Mouse (Mus musculus): ENCODE results near the gene Ppp4r4.
"Not testable (repeated sequence)": the region's sequence is repeated elsewhere in the genome, so short reads cannot be mapped to it uniquely, and the experiment has no call there.

Gene Ppp4r4

GRCm38 (mm10) chr12:103532649-103533395 is 739 bp downstream of the Ppp4r4 start:
- DNase-seq (ENCODE audit: low read depth, low spot score), result no peak

- DNase-seq (ENCODE audit: low read depth, low spot score), result no peak
Observed at GRCm38 (mm10) chr12:103540429-103540828, 8.3 kb downstream of the Ppp4r4 start.

GRCm38 (mm10) chr12:103543351-103543750 is 11.3 kb downstream of the Ppp4r4 start:
- DNase-seq (ENCODE audit: low read depth, low spot score), result no peak

GRCm38 (mm10) chr12:103544213-103544612 is 12.1 kb downstream of the Ppp4r4 start:
- DNase-seq (ENCODE audit: low read depth, low spot score), result no peak

- no peak for DNase-seq (ENCODE audit: low read depth, low spot score)
Observed at GRCm38 (mm10) chr12:103547438-103547837, 15.4 kb downstream of the Ppp4r4 start.

GRCm38 (mm10) chr12:103548526-103548925 is 16.4 kb downstream of the Ppp4r4 start:
- no peak for DNase-seq (ENCODE audit: low read depth, low spot score)

GRCm38 (mm10) chr12:103550047-103550446 is 18.0 kb downstream of the Ppp4r4 start:
- DNase-seq (ENCODE audit: low read depth, low spot score), result no peak

GRCm38 (mm10) chr12:103551422-103551821 is 19.3 kb downstream of the Ppp4r4 start:
- DNase-seq (ENCODE audit: low read depth, low spot score), result no peak

GRCm38 (mm10) chr12:103552506-103552905 is 20.4 kb downstream of the Ppp4r4 start:
- DNase-seq (ENCODE audit: low read depth, low spot score), result no peak

- no peak for DNase-seq (ENCODE audit: low read depth, low spot score)
Observed at GRCm38 (mm10) chr12:103553497-103553896, 21.4 kb downstream of the Ppp4r4 start.

- DNase-seq (ENCODE audit: low read depth, low spot score), result no peak
Observed at GRCm38 (mm10) chr12:103556856-103557255, 24.8 kb downstream of the Ppp4r4 start.

- no peak for DNase-seq (ENCODE audit: low read depth, low spot score)
Observed at GRCm38 (mm10) chr12:103564726-103565125, 32.6 kb downstream of the Ppp4r4 start.

GRCm38 (mm10) chr12:103565151-103565550 is 33.1 kb downstream of the Ppp4r4 start:
- no peak for DNase-seq (ENCODE audit: low read depth, low spot score)

GRCm38 (mm10) chr12:103567129-103567528 is 35.0 kb downstream of the Ppp4r4 start:
- no peak for DNase-seq (ENCODE audit: low read depth, low spot score)

GRCm38 (mm10) chr12:103569690-103570089 is 37.6 kb downstream of the Ppp4r4 start:
- DNase-seq (ENCODE audit: low read depth, low spot score), result no peak

- DNase-seq (ENCODE audit: low read depth, low spot score), result not testable (repeated sequence)
Observed at GRCm38 (mm10) chr12:103578148-103578547, 46.1 kb downstream of the Ppp4r4 start.

GRCm38 (mm10) chr12:103583771-103584170 is 51.7 kb downstream of the Ppp4r4 start:
- DNase-seq (ENCODE audit: low read depth, low spot score), result no peak

- DNase-seq (ENCODE audit: low read depth, low spot score), result no peak
Observed at GRCm38 (mm10) chr12:103598411-103598810, 66.3 kb downstream of the Ppp4r4 start.

GRCm38 (mm10) chr12:103600364-103600763 is 68.3 kb downstream of the Ppp4r4 start:
- DNase-seq (ENCODE audit: low read depth, low spot score), result no peak

GRCm38 (mm10) chr12:103601839-103602238 is 69.8 kb downstream of the Ppp4r4 start:
- no peak for DNase-seq (ENCODE audit: low read depth, low spot score)

- DNase-seq (ENCODE audit: low read depth, low spot score), result no peak
Observed at GRCm38 (mm10) chr12:103615141-103615540, 83.1 kb downstream of the Ppp4r4 start.

GRCm38 (mm10) chr12:103615734-103616133 is 83.7 kb downstream of the Ppp4r4 start:
- DNase-seq (ENCODE audit: low read depth, low spot score), result no peak

- no peak for DNase-seq (ENCODE audit: low read depth, low spot score)
Observed at GRCm38 (mm10) chr12:103616860-103617261, 84.8 kb downstream of the Ppp4r4 start.

GRCm38 (mm10) chr12:103631203-103631612 is 99.1 kb downstream of the Ppp4r4 start, which contains the start of gene Serpina10:
Serpina10 (minus strand) TSS chr12:103631444.
- DNase-seq (ENCODE audit: low read depth, low spot score), result no peak

Measured in brain, embryonic 18.5 days (tissue).